Mouse (Mus musculus): ENCODE results near the gene Ssh2. TPM values are rescaled to one million over a fixed set of nuclear protein-coding genes. Genes with fewer than 3 reads are reported as not detected.
A peak's percentile ranks its signal among the peaks of the same experiment; 100 is the strongest.

Gene Ssh2
- polyA plus RNA-seq (2012; rRNA removed) = 11.1 and 14.3 TPM in 2 replicates

GRCm38 (mm10) chr11:77215951-77216760, at the start of gene Ssh2:
Ssh2 (plus strand) TSS chr11:77216287.
- DNase-seq (ENCODE audit: low read depth) = no peak

- no peak for DNase-seq (ENCODE audit: low read depth)
These were observed 42.4 kb upstream of the Ssh2 start for GRCm38 (mm10) chr11:77173731-77174130.

DNA sequence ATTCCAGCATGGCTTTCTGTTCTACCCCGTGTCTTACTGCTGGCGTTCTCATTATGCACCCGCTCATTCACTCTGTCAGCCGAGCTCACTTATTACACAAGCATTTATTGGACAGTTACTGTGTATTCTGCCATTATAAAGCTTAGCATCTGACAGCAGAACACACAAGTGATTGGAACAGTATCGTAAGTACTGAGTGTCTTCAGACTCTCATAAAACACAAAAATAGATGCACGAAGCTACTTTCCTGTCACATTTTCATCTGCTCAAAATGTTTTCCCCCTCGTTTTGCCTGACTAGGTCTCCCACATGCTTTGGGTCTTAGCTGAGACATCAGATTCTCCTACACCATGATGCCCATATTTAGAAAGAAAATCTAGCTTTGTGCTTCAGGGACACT, 41.6 kb upstream of the Ssh2 start:
- DNase-seq (ENCODE audit: low read depth) = no peak

GRCm38 (mm10) chr11:77179771-77180170, 36.3 kb upstream of the Ssh2 start:
- peak; percentile 88 for DNase-seq (ENCODE audit: low read depth)

- no peak for DNase-seq (ENCODE audit: low read depth)
These were observed 35.2 kb upstream of the Ssh2 start for GRCm38 (mm10) chr11:77180886-77181285.

GRCm38 (mm10) chr11:77181528-77181927, 34.6 kb upstream of the Ssh2 start:
- DNase-seq (ENCODE audit: low read depth) = no peak

- DNase-seq (ENCODE audit: low read depth) = no peak
These were observed 34.0 kb upstream of the Ssh2 start for GRCm38 (mm10) chr11:77182041-77182440.

GRCm38 (mm10) chr11:77182616-77183015, 33.5 kb upstream of the Ssh2 start:
- DNase-seq (ENCODE audit: low read depth) = no peak

DNA sequence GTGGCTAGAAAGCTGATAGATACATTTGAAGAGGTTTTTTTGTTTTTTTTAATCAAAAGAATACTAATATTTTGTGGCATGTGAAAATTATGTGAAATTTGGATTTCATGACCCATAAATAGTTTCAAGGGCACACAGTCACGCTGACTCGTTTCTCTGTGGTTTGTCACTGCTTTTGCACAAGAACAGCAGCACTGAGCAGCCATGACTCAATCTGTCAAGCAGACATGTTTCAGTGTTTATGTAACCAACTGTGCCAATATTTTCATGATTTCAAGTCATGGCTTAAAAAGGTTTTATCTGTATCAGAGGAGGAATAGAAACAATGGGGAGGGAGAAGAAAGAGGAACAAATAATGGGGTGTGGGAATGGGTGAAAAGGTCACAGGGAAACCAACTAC, 31.2 kb upstream of the Ssh2 start:
- DNase-seq (ENCODE audit: low read depth) = no peak

- no peak for DNase-seq (ENCODE audit: low read depth)
These were observed 27.2 kb upstream of the Ssh2 start, which contains the start of gene Efcab5 for GRCm38 (mm10) chr11:77188868-77189267. Efcab5 (minus strand) TSS chr11:77188968.

- DNase-seq (ENCODE audit: low read depth) = no peak
These were observed 22.7 kb upstream of the Ssh2 start for GRCm38 (mm10) chr11:77193410-77193809.

DNA sequence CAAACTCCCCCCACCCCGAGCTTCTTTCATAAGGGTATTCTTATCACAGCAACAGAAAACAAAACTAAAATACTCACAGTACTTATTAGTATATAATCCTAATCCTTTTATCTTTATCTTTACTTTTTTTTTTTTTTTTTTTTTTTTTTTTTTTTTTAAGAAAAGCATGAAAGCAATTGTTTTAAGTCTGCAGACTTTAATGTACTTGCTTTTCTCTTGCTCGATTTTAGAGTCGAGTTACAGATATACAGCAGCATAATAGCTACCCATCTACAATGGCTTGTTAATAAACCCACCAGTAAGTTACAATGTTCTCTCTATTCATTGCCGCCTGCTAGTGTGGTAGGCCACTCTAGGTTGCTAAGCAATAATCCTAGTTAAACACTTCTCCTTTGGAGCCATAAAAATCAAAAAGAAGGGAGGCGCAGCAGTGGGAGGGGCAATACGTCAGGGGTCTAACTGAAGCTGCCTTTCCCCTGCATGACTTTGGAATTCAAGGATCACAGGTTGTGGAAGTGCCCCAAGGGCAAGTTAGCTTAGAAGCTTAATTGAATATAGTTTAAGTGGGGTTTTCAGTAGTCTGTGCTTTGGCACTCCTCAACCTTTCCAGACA, 22.0 kb upstream of the Ssh2 start:
- DNase-seq (ENCODE audit: low read depth) = no peak

GRCm38 (mm10) chr11:77194762-77195161, 21.3 kb upstream of the Ssh2 start:
- no peak for DNase-seq (ENCODE audit: low read depth)

GRCm38 (mm10) chr11:77195360-77196109, 20.6 kb upstream of the Ssh2 start:
- DNase-seq (ENCODE audit: low read depth) = no peak

DNA sequence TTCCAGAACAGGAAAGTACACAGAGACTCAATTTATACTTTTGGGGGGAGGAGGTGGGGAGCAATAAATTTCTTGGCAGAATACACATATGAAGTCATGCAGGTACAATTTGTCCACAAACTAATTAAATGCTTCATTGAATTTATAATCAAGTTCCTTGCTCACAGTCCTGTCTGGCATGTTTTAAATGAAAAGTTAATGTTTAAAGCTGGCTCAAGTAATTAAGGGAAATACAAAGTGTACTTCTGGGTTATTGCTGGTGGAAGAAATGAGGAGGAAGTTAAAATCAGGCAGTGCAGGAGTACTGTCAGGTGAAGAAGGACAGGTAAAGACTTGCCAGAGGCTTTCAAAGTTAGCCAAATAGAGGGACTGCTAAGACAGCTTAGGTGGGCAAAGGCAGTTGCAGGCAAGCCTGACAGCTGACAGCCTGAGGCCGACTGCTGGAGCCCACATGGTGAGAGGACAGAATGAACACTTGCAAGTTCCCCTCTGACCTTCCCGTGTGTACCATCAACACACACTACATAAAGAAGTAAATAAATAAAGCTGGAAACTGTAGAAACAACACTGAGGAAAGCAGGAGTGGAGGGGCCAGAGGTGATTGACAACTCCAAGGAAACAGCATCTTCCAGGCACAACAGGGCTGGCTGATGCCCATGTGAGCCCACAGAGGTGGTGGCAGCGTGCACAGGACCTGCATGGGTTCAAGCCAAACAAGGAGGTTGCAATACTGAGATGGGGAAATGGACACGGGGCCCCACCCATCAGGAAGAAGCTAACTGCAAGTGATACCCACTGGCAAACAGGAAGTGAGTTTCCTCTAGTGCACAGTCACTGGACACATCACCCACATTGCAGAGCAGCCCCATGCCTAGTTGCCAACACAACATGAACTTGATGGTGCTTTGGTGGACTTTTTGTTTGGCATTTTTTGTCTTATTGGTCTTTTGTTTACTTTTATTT, 19.6 kb upstream of the Ssh2 start:
- DNase-seq (ENCODE audit: low read depth) = no peak

- DNase-seq (ENCODE audit: low read depth) = no peak
These were observed 16.5 kb upstream of the Ssh2 start for GRCm38 (mm10) chr11:77199636-77200035.

DNA sequence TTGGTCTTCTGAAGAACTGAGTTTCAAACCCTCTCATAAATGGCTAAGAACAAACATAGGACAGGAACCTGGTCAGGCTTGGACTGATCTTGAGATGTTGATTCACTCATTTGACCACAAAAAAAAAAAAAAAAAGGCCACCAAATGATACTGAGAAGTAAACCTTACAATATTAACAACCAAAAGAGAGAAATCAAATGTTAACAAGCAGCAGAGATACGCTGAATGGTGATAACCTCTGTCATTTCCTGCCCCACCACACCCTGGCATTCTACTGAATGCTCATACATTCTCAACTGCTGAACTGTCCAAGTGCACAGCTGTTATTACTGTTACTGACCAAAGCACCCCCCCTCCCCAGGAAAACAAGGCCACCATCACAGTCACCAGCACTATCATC, 15.4 kb upstream of the Ssh2 start:
- no peak for DNase-seq (ENCODE audit: low read depth)

DNA sequence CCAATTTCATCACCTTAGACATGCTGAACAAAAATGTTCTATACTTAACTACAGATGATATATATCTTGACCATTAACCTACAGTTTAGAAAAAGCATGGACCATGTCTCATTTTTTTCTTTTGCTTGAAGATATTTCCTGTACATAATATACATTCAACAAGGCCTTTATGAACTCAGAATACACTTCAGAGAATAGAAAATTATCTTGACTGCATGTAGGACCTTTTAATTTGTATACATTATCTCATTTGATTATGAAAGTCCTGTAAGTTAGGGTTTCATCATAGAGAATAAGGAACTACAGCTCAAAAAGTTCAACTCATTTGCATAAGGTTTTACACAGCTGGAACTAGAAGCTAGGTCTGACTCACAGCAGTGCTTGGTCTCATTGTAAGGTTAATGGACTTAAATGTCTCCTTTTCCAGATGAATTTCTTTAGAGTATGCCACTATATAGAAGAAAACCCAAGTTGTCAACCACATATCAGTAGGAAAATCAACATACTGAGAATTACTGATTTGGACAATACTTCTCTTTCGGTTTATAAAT, 1.9 kb upstream of the Ssh2 start:
- no peak for DNase-seq (ENCODE audit: low read depth)

- no peak for DNase-seq (ENCODE audit: low read depth)
These were observed 1.3 kb upstream of the Ssh2 start for GRCm38 (mm10) chr11:77214755-77215154.

GRCm38 (mm10) chr11:77215483-77215882, 604 bp upstream of the Ssh2 start:
- no peak for DNase-seq (ENCODE audit: low read depth)

GRCm38 (mm10) chr11:77216761-77217130, 659 bp downstream of the Ssh2 start:
- no peak for DNase-seq (ENCODE audit: low read depth)

All from gonadal fat pad, adult 2 months (tissue).